Mouse (Mus musculus): ENCODE measurements around the gene Ift46.

GRCm38 (mm10) chr9:44721877-44722186, 45.9 kb upstream of the Ift46 start:
- no peak for TF ChIP-seq CTCF (IDR thresholded peaks at IDR 0.05; ENCODE audit: borderline replicate concordance, insufficient read depth, low read length)
- TF ChIP-seq POLR2A (IDR thresholded peaks at IDR 0.05; ENCODE audit: low read depth, low read length): no peak

Data from embryonic fibroblast, embryonic 13.5 days (primary cell).